Mouse (Mus musculus) left cerebral cortex, postnatal 10 days (tissue): ENCODE measurements around the gene Zfp644. TPM values are rescaled to one million over a fixed set of nuclear protein-coding genes. Genes with fewer than 3 reads are reported as not detected.

ENCODE experiments used
- DNase-seq, 2 experiments: peaks; one replicate each; pipeline ENCODE4 v3.0.0; 2021 to 2022; ENCODE audit warnings: low spot score in 2 of 2, mixed read lengths in 1 of 2; ENCODE audit errors: extremely low spot score in 1 of 2
- intact Hi-C: fragments of 180-260 bp; cut with DNase I; formaldehyde crosslinking; loops from one replicate; pipeline ENCODE4 v1.15.1; 2025
- total RNA-seq, 2 experiments: library from RNA; stranded (reverse); gene quantifications; 2 replicates each; pipeline ENCODE4 v1.2.3; 2021

Gene Zfp644
- total RNA-seq, 2 experiments from 2014 or later = 91.0 to 91.7 TPM

DNA sequence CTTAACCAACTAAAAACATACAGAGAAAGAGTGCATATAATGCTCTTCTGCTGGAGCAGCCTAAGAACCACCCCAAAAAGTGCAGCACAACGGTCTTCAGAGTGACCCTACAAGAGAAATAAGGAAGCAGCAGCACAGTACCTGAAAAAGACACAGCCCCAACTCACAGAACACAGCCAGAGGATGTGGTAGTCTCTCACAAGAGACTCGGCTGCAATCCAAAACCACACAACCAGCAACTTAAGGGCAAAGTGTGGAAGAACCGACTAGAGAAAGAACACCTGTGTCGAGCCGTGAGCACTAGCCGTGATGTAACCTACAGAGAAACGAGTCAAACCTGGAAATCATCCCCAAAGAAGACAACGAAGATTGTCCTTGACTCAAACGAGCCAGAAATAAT is 20.3 kb downstream of the Zfp644 start:
- intact Hi-C loops = no loop called here
- no peak for DNase-seq

DNA sequence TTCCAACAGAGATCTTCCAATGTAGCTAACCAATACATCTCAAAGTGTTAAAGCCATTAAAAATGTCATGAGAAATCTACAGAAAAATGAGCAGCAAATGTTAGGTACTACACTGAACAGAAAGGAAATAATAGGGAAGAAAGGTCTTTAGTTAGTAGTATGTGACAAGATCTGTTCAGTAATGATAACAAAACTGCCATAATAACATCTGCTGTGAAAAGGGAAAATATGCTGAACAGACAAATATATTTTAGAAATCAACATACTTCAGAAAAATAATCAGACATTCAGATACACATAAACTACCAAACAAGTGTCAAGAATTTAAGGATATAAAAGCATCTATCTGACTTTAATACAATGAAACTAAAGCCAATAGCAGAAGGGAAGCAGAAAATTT is 24.5 kb downstream of the Zfp644 start:
- intact Hi-C loops = no loop called here
- no peak for DNase-seq

DNA sequence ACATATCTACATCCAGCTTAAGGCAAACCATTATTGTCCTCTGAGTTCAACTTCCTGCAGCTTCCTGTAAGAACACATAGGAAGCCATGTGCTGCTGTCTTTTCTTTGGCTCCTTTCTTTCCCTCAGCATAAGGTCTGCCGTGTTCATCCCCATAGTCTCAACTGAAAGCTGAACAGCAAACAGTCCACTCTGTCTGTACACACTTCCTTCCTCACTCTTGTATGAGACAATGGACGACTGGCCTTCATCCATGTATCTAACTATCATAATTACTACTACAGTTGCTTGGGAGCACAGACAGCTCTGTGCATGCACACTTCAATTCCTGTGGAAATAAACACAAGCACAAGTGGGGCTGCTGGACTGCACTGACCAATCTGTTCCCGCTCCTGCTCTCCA is 25.2 kb downstream of the Zfp644 start:
- intact Hi-C loops = no loop called here
- DNase-seq = no peak

DNA sequence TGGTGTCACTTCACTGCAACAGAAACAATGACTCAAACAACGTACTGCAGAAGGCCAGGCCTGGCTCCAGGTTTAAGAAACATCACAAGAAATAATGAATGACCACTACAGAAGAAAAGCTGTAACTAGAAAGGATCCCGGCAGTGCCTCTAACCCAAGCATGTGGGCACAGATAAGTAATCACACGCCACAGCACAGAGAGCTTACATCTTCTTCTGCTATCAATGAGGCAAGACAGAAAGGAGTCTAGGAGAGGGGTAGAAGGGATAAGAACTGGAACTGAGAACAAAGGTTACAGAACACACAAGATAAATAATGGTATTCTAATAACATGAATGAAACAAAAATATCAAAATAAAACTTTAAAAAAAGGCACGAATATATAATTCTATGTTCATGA is 32.2 kb downstream of the Zfp644 start:
- no peak for DNase-seq
- intact Hi-C loops = no loop called here

DNA sequence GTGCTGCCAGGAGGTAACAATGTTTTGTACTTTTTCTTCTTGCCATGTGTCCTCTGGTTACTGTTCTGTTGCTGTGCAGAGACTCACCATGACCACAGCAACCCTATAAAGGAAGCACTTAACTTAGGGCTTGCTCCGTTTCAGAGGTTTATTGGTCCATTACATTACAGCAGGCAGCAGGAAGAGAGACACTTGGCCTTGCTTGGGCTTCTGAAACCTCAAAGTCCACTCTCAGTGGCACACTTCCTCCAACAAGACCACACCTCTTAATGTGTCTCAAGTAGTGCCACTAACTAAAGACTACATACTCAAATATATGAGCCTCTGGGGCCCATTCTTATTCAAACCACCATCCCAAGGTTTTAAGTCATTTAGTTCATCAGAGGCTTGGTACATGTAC is 36.2 kb downstream of the Zfp644 start:
- intact Hi-C loops = no loop called here

DNA sequence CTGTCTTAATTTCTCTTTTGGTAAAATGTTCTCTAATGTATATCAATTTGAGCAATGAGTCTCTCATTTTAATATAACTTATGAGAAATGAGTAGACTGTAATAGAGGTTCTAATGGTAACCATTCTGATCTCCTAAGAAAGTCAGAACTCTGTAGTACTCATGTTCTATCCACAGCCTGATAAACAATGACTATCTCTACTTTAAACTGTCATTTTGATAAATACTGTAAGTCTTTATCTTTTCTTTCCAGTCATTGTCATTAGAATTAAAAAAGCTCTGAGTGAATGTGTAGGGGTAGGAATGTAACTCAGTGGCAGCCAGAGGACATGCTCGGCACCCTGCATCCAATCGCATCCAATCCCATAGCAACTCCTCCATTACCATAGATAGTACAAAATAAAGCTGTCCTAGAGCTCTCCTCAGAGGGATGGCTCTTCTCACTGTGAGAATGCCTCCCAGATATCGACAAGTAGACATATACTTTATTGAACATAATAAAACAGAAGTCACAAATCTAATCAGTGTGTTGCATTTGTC is 44.2 kb downstream of the Zfp644 start:
- intact Hi-C loops = no loop called here
- DNase-seq = no peak

More for the DNA sequence above, 36.2 kb downstream of the Zfp644 start:
- DNase-seq = no peak

DNA sequence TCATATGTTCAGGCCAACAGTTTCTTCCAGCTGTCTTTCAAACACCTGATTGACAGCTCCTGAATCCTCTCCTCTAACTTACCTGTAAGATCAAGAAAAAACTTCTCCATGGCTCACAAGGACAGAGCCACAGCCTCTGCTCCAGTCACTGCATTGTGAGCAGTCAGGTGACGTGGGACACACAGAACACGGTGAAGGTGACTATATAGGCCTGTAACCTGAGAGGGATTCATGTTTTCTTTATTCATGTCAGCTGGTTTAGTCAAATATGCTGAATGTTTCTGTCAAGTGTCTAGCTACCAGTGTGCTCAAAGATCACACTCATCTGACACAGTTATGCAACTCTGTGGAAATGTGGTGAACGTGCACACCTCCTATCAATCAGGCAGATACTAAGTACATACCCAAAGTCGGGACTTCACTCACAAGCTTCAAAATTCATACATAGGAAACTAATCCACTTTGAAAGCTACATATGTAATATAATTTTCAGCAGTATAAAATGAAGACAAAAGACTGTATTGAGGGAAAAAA is 44.8 kb downstream of the Zfp644 start:
- no peak for DNase-seq
- intact Hi-C loops = no loop called here

DNA sequence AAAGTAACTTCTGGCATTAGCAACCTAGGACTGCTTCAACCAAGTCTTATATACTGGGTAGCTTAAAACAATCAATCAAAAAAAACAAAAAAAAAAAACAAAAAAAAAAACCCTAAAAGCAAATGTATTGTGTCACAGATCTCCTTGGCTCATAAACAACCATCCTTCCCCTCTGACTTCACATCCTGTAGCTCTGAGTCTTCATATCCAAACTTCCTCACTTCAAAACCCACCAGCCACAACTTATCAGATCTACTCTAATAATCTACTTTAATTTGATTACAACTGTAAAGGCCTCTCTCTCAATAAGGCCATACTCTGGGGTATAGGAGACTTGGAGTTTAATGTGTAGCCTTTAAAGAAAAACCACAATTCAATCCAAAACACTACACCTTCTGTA is 47.1 kb downstream of the Zfp644 start:
- DNase-seq = no peak

DNA sequence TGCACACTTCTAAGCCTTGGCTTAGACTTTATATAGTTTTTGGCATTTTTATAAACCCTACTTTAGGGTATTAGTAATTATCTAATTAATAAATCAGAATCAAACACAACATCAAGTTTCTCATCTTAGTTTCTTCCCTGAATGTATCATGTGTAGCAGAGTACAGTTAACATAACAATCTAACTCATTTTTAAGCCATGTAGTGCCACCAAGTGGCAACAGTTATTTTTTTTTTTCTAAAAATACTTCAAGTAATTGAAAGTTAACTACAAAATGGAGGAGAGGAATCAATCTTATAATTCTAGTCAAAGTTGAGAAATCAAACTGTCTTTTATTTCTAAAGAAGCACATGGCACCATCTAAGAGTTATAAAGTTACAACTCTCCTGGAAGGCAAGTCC is 47.6 kb downstream of the Zfp644 start:
- no peak for DNase-seq
- intact Hi-C loops = loop anchor here (5.0 kb wide), 1 partner anchor 182 kb away; no protein-coding TSS in a partner anchor

More for the DNA sequence above, 47.1 kb downstream of the Zfp644 start:
- intact Hi-C loops = loop anchor here (5.0 kb wide), 1 partner anchor 183 kb away; no protein-coding TSS in a partner anchor

DNA sequence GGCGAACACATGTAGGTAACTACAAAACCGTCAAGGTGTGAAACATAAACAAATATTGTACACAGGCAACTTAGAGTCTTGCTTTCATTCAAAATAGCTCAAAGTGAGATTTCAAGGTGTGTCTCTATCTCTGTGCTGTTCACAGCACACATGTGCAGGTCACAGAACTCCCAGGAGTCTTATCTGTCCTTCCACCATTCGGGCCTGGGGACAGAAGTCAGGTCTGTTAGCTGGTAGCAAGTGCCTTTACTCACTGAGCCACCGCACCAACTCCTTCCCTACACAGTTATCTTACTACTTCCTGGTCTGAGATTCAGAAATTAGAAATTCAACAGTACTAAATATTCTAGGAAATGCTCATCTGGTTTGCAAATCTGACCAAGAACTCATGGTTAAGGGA is 53.7 kb downstream of the Zfp644 start:
- intact Hi-C loops = no loop called here
- DNase-seq = no peak

DNA sequence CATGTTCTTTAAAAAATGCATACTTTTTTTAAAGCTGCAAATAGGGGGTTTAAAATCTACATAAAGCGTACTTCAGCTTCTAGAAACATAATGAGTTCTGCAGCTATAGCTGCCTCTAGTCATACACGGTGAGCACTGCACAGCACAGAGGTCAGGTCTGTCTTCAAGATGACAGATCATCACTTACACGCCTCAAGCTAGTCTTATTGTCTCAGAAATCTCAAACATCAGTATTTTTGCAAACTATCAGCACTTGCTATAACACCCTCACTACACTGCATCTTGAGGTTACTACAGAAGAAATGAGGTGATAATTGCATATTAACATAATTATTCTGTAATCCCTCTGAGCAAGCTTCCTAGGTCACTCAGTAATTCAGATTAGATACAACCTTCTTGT is 55.2 kb downstream of the Zfp644 start:
- no peak for DNase-seq
- intact Hi-C loops = no loop called here

DNA sequence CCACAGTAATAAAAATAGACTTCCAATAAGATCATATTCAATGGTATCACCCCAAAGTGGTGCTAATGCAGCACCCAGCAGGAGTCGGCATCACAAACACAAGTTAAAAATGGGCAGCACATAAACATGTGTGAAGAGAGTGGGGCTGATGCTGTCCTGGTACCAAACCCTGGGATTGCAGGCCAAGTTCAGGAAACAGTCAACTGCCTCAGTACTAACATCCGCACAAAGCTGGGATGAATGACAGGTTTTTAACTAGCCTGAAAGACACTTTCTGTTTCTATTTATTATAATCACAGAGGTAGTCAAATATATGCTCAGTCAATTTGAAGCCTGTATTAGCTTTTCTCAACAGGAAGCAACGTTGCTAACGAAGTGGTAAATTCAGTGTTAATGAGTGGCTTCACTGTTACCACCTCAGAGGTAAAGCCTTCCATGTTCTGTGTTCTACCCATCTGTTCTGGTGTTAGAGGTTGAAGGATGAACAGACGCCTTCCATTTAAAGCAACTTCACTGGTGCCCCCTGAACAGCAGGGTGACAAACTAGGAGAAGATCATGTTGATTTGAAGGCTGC is 56.8 kb downstream of the Zfp644 start:
- DNase-seq = no peak
- intact Hi-C loops = no loop called here

DNA sequence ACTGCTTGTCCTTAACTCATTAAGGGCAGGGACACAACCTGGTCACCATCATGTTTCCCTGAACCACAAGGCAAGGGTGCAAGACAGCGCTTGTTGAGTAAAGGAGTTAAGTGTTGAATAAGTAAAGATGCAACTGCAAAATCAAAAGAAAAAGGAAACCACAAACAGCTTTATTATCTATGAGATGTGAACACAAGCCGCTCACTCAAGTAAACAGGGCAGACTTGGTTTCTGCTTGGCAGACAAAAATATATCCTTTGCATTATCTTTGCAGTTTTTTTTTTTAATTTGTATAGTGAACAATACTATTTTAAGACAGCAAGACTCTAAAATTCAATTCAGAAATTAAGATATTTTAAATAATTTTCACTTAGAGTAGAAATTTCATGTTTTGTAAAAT is 57.5 kb downstream of the Zfp644 start:
- no peak for DNase-seq
- intact Hi-C loops = no loop called here

DNA sequence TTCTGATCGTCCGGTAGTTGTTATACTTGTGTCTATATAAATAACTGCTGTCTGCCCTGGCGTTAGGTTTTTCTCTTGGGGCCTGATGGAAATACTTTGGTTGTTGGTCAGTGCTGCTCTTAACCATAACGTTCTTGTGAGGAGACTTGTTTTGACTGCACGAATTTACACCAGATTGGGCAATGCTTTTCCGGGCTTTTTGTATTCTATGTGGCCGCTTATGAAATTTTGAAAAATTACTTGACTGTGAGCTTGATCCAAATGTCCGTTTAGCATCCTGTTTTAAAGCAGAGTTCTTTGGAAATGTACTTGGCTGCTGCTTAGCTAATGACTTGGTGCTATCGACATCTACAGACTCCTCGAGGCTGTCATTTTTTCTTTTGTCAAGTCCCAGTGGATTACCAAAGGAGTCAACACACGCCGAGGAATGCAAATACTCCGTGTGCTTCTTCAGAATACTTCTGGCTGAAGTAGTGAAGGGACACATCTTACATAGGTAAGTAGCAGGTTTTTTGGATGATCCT is 60.6 kb downstream of the Zfp644 start:
- no peak for DNase-seq
- intact Hi-C loops = no loop called here

DNA sequence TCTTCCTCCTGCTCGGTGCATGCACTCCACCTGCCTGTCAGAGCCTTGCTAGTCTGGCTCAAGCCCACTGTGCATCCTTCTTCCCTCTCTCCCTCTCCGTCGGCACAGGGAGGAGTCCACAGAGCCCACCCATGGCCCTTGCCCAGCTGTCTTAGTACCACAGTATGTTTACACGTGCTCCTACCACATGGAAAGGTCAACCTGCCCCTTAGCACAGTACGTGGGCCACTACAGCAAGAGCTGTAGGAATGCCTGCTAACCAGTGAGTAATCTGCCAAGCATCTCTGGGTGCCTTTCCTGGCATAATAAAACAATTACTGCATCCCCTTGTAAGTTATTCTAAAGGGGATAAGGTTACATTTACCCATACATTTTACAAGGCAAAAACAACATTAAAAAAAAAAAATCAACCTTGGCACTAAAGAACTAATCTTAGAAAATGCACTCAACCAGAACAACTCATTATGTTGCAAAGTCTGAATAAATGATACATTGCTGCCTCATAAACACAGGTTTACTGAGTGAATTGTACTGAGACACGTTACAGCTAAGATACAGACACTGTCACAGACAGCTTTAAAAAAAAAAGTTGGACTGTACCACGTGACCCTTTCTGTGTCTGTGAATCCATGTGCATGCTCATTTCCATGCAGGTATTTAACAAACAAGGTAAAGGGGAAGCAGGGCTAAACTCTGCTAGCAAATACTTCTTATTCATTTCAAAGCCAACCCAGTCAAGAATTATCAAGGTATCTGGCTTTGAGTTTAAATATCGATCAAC is 68.5 kb downstream of the Zfp644 start:
- DNase-seq = no peak
- intact Hi-C loops = no loop called here

DNA sequence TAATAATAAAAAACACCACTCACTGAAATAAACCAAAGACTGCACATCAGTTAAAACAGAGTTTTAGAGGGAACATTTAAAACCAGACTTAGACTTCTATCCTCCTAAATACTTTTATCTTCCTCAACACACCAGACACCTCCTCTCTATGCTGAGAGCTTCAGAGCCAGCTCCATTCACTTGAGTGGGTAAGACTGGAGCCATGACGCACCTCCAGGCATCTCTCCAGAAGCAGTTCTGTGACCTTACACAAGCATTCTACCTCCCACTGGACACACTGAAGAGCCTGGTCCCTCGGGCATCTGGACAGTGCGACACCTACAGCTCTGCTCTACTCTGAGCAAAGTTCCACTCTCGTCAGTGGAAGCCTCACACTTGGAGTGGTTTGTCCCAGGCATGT is 73.8 kb downstream of the Zfp644 start:
- intact Hi-C loops = no loop called here
- DNase-seq = no peak

DNA sequence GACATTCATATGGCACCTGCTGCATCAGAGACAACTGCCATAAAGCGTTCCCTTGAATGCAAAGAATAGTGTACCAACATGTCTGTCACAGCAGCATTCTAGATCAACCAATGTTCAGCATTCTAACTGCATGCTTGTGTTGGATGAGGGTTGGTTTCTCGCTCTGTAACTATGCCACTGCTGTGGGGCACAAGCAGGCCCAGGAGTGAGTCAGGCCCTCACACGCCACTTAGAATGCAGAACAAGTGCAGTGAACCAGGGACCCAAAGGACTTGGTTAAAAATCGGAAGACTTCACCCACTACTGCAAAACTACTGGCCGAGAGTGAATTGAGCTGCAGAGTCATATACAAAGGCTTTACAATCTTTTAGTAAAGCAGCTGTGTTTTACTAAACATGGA is 74.9 kb downstream of the Zfp644 start:
- intact Hi-C loops = no loop called here
- no peak for DNase-seq

DNA sequence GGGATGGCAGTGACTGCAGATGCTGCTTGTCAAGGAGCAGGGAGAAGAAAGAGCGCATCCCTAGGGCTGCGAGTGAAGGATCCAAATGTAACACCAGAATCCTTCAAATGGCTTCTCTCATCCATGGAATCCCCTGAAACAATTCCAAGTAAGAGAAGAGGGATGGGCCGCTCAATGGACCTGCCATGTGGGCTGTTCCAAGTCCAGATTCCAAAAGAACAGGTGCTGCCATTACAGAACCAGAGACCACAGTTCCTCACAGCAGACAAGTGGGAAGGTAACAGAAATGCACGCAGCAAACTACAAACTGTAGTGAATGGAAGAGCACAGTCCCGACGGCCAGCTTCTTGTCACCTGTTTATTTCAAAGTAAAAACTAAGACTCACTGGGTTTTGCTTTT is 76.6 kb downstream of the Zfp644 start:
- intact Hi-C loops = no loop called here
- DNase-seq = no peak

DNA sequence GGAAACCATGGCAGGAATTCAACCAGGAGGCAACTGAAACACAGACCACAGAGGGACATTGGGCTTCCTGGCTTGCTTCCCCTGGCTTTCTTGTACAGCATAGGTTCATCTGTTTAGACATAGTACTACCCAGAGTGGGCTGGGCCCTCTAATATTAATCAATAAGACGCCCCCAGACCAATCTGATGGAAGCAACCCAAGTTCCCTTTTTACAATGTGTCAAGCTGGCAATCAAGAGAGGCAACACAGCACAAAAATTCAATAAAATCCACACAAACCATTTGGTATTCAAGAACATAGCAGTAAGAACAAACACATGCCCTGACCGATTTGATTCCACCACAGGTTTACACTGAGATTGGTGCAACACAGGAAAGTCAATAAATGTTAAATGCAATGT is 82.1 kb downstream of the Zfp644 start:
- intact Hi-C loops = no loop called here
- no peak for DNase-seq

DNA sequence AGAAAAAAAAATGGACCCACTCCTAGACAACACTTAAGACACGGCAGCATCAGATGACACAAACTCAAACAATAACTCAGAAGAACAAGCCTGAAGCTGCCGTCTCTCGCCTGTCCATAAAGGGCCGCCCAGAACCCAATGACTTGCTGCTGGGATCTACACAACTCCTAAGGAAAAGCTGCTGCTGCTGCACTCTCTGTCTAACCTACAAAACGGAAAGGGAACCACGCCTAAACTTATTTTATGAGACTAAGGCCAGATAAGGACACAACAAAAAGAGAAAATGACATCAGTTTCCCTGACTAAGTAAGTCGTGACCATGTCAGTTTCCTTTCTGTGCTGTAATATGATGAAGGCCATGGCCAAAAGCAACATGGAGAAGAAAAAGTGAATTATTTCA is 82.5 kb downstream of the Zfp644 start:
- DNase-seq = no peak
- intact Hi-C loops = no loop called here
